Mouse (Mus musculus) neural tube, embryonic 11.5 days (tissue): Measurements from ENCODE around the gene Smpd2. TPM values are rescaled to one million over a fixed set of nuclear protein-coding genes. Genes with fewer than 3 reads are reported as not detected.

ENCODE experiments used
- ATAC-seq: fragments of 200-750 bp; cut with Nextera tagmentation; 2 replicates; pipeline ENCODE4 v1.8.0; 2017; ENCODE audit warnings: moderate number of reproducible peaks, mild to moderate bottlenecking, moderate TSS enrichment, moderate library complexity; ENCODE audit not compliant: insufficient read depth, low FRiP score, low TSS enrichment
- DNase-seq: peaks from one replicate; pipeline ENCODE4 v3.0.0-alpha.2; 2015; ENCODE audit warnings: low spot score
- H3K27ac ChIP-seq: fragments of 300-500 bp; sonication (generic); 2 replicates; pipeline ENCODE4 v1.5.1; 2014; ENCODE audit warnings: low read depth, mild to moderate bottlenecking, low read length
- H3K27me3 ChIP-seq: fragments of 300-500 bp; sonication (generic); 2 replicates; pipeline ENCODE4 v1.6.1; 2014; ENCODE audit warnings: mild to moderate bottlenecking, low read length, mixed read lengths; ENCODE audit not compliant: control insufficient read depth, insufficient read depth
- H3K36me3 ChIP-seq: fragments of 300-500 bp; sonication (generic); 2 replicates; pipeline ENCODE4 v1.6.1; 2014; ENCODE audit warnings: mild to moderate bottlenecking, low read length, moderate library complexity, mixed read lengths; ENCODE audit not compliant: control insufficient read depth, insufficient read depth
- H3K4me1 ChIP-seq: fragments of 300-500 bp; sonication (generic); 2 replicates; pipeline ENCODE4 v1.6.1; 2014; ENCODE audit warnings: low read length, mixed read lengths; ENCODE audit not compliant: control insufficient read depth, insufficient read depth
- H3K4me2 ChIP-seq: fragments of 300-500 bp; sonication (generic); 2 replicates; pipeline ENCODE4 v1.6.1; 2014; ENCODE audit warnings: low read depth, mild to moderate bottlenecking, moderate library complexity
- H3K4me3 ChIP-seq: fragments of 300-500 bp; sonication (generic); 2 replicates; pipeline ENCODE4 v1.5.1; 2014; ENCODE audit warnings: low read depth, low read length
- H3K9ac ChIP-seq: fragments of 300-500 bp; sonication (generic); 2 replicates; pipeline ENCODE4 v1.6.1; 2014; ENCODE audit warnings: mild to moderate bottlenecking, low read length
- H3K9me3 ChIP-seq: fragments of 300-500 bp; sonication (generic); 2 replicates; pipeline ENCODE4 v1.6.1; 2016; ENCODE audit warnings: low read length; ENCODE audit not compliant: control insufficient read depth
- WGBS: fragments of 180-500 bp; shearing (Covaris S2); extraction: QIAGEN DNeasy Blood & Tissue Kit; methylation state at CpG from one replicate; pipeline ENCODE4 v1.1.7; 2014; 5-methylcytosine and 5-hydroxymethylcytosine counted together
- polyA plus RNA-seq: library from polyadenylated mRNA; unstranded; fragments of >200 nt; fragmentation: Nextera tagmentation; extraction: Ambion mirVana; gene quantifications from 2 replicates; pipeline ENCODE4 v1.2.1, GENCODE M21; 2014

Gene Smpd2
- polyA plus RNA-seq, 1 experiment from 2014 or later: 47.3 TPM

DNA sequence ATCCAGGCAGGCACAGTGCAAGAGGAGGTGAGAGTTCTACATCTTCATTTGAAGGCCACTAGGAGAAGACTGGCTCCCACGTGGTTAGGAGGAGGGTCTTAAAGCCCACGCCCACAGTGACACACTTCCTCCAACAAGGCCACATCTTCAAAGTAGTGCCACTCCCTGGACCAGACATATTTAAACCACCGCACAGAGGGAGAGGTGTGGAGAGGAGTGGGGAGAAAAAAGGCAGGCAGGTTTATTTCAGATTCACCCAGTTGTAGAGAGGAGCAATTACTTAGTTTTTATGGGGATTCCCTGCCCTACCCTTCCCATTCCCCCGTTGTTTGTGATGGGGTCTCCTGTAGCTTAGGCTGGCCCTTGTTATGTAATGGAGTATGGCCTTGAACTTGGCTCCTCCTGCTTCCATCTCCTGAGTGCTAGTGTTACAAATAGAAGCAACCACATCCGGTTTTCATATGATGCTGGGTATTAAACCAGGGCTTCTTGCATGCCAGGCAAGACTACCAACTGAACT is 17.1 kb downstream of the Smpd2 start:
- Histone ChIP-seq H3K4me2 (no peak overlapping the region), H3K4me1 (peaks cover 10% of the 10 kb centered on the region), H3K9me3 (no peaks in the 10 kb centered on the region), H3K9ac (no peak overlapping the region), H3K27ac (no peak overlapping the region), H3K4me3 (no peak overlapping the region), H3K36me3 (no peaks in the 10 kb centered on the region), H3K27me3 (no peaks in the 10 kb centered on the region)
- DNase-seq (no peak), ATAC-seq (no peak)
- WGBS: 77% methylated on average over 5 of the region's 5 CpGs

- no peak for DNase-seq
- Histone ChIP-seq H3K4me2 (no peak overlapping the region), H3K27me3 (no peaks in the 10 kb centered on the region), H3K4me3 (no peak overlapping the region), H3K36me3 (no peaks in the 10 kb centered on the region), H3K4me1 (peaks cover 7% of the 10 kb centered on the region; the same call in 1 of the 2 replicates), H3K9me3 (no peaks in the 10 kb centered on the region), H3K27ac (no peak overlapping the region), H3K9ac (no peak overlapping the region)
- no peak for ATAC-seq
Measured at GRCm38 (mm10) chr10:41472534-41472933, 17.6 kb downstream of the Smpd2 start.

DNA sequence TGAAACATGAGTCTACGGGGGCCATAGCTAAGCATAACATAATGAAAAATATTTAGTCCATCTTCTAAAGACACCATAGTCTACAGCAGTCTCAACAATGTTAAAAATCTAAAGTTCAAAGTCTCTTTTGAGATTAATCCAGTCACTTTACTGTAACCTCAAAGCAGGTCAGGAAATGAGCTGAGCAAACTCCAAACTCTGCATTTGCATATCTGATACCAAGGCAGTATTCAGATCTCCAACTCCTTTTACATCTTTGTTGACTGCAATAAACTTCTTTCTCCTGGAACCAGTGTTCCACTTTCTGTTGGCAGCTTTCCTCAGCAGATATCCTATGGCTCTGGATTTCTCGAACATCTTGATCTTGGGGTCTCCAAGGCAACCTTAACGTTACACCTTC is 19.5 kb downstream of the Smpd2 start:
- Histone ChIP-seq H3K4me2 (no peak overlapping the region), H3K27me3 (no peaks in the 10 kb centered on the region), H3K4me1 (0 out of 2 replicates have a peak, but pooled peaks cover under 1% of the 10 kb centered on the region), H3K36me3 (no peaks in the 10 kb centered on the region), H3K9ac (no peak overlapping the region), H3K9me3 (no peaks in the 10 kb centered on the region), H3K27ac (no peak overlapping the region), H3K4me3 (no peak overlapping the region)
- ATAC-seq: no peak
- WGBS: 88% methylated on average over 3 of the region's 3 CpGs
- DNase-seq: no peak

- Histone ChIP-seq H3K27ac (no peak overlapping the region), H3K9me3 (no peaks in the 10 kb centered on the region), H3K27me3 (no peaks in the 10 kb centered on the region), H3K4me3 (no peak overlapping the region), H3K4me2 (no peak overlapping the region), H3K36me3 (peaks cover 4% of the 10 kb centered on the region; the same call in 1 of the 2 replicates), H3K4me1 (no peaks in the 10 kb centered on the region), H3K9ac (no peak overlapping the region)
- DNase-seq (no peak), ATAC-seq (no peak)
- 18% methylated on average over 6 of the region's 6 CpGs for WGBS
Measured at GRCm38 (mm10) chr10:41467325-41467724, 22.8 kb downstream of the Smpd2 start.

GRCm38 (mm10) chr10:41464401-41464955 is 25.7 kb downstream of the Smpd2 start:
- Histone ChIP-seq H3K9me3 (no peaks in the 10 kb centered on the region), H3K4me1 (no peaks in the 10 kb centered on the region), H3K27ac (no peak overlapping the region), H3K4me2 (no peak overlapping the region), H3K36me3 (peaks cover 4% of the 10 kb centered on the region), H3K9ac (no peak overlapping the region), H3K27me3 (no peaks in the 10 kb centered on the region), H3K4me3 (no peak overlapping the region)
- WGBS: 39% methylated on average over 15 of the region's 15 CpGs
- ATAC-seq (no peak), DNase-seq (no peak)

DNA sequence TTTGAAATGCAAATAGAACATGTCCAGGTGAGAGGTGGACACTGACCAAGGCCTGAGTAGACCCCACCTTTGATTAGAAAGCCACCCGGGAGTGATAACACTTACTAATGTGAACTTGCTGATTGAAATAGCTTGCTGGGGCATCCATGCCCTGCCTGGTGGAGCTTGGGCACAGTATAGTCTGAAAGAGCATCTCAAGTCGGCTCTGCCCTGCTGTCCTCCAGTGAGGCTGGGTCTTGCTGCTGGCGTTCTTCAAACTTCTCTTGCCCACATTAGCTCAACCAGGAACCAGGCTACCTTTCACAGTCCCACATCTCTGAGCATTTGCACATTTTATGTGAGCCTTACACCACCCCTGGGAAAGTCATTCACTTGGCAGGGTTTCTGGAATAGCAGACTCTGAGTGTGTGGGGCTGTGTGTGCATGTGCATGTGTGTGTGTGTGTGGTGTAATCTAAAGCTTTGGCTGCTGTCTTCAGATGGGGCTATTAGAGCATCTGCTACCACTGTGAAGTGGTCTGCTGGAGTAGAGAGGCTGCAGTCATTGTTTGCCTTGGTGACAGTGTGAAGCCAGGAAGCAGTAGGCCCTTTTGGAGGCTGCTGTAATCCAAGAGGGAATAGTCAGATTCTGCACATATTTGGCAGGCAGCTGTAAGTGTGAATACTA is 29.0 kb downstream of the Smpd2 start:
- Histone ChIP-seq H3K27ac (no peak overlapping the region), H3K27me3 (no peaks in the 10 kb centered on the region), H3K9me3 (no peaks in the 10 kb centered on the region), H3K4me1 (no peaks in the 10 kb centered on the region), H3K4me3 (no peak overlapping the region), H3K36me3 (peaks cover 6% of the 10 kb centered on the region), H3K4me2 (no peak overlapping the region), H3K9ac (no peak overlapping the region)
- WGBS: 78% methylated on average over 3 of the region's 3 CpGs
- no peak for DNase-seq
- no peak for ATAC-seq

- Histone ChIP-seq H3K4me3 (no peak overlapping the region), H3K27ac (no peak overlapping the region), H3K36me3 (peaks cover 8% of the 10 kb centered on the region), H3K27me3 (no peaks in the 10 kb centered on the region), H3K4me1 (no peaks in the 10 kb centered on the region), H3K4me2 (no peak overlapping the region), H3K9ac (no peak overlapping the region), H3K9me3 (no peaks in the 10 kb centered on the region)
- 24% methylated on average over 2 of the region's 2 CpGs for WGBS
- DNase-seq: no peak
- no peak for ATAC-seq
Measured at GRCm38 (mm10) chr10:41460501-41460900, 29.7 kb downstream of the Smpd2 start.

DNA sequence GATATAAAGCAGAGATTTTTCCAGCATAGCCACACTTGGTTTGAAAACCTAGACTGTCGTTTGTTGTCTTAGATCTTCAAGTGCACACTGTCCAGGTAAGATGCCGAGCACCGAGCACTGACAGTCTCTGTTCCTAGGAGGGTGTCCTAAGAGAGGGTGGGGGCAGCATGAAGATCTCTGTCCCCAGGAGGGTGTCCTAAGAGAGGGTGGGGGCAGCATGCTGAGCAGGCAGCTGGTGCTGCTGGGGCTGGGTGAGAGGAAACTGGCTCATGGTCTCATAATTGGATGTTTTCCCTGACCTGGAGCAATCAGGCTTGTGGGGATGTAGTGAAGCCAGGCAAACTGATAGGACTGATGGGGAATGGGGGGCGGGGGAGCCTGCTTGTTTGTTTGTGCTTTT is 30.2 kb downstream of the Smpd2 start:
- no peak for ATAC-seq
- no peaks in the 10 kb centered on the region for H3K4me1 ChIP-seq
- H3K36me3 ChIP-seq: peaks cover 11% of the 10 kb centered on the region
- H3K9ac ChIP-seq: no peak overlapping the region
- DNase-seq: no peak
- H3K27me3 ChIP-seq: no peaks in the 10 kb centered on the region
- H3K4me3 ChIP-seq: no peak overlapping the region
- no peak overlapping the region for H3K27ac ChIP-seq
- no peak overlapping the region for H3K4me2 ChIP-seq
- 85% methylated on average over 4 of the region's 4 CpGs for WGBS
- no peaks in the 10 kb centered on the region for H3K9me3 ChIP-seq

GRCm38 (mm10) chr10:41452791-41453190 is 37.4 kb downstream of the Smpd2 start:
- no peak overlapping the region for H3K9ac ChIP-seq
- DNase-seq (no peak), ATAC-seq (no peak)
- no peak overlapping the region for H3K4me3 ChIP-seq
- H3K27ac ChIP-seq: no peak overlapping the region
- H3K27me3 ChIP-seq: no peaks in the 10 kb centered on the region
- 90% methylated on average over 3 of the region's 3 CpGs for WGBS
- no peaks in the 10 kb centered on the region for H3K4me1 ChIP-seq
- no peaks in the 10 kb centered on the region for H3K9me3 ChIP-seq
- no peak overlapping the region for H3K4me2 ChIP-seq
- H3K36me3 ChIP-seq: peaks cover 9% of the 10 kb centered on the region
